Mouse (Mus musculus): ENCODE data around the gene Casp7. TPM values are rescaled to one million over a fixed set of nuclear protein-coding genes. Genes with fewer than 3 reads are reported as not detected.

The Casp7 gene
- polyA plus RNA-seq, 1 experiment from 2014 or later = 27.7 TPM

GRCm38 (mm10) chr19:56450892-56451291 lies 54.0 kb downstream of the Casp7 start:
- Histone ChIP-seq H3K9ac (no peak overlapping the region), H3K4me3 (no peak overlapping the region)
- ATAC-seq (ENCODE audit: extremely low read depth, insufficient number of reproducible peaks, low FRiP score, low TSS enrichment) = no peak

GRCm38 (mm10) chr19:56451867-56452266 lies 54.9 kb downstream of the Casp7 start:
- H3K27me3 ChIP-seq (replicated peaks) = peaks cover 6% of the 10 kb centered on the region; the same call in 1 of the 2 replicates
- no peak overlapping the region for H3K4me3 ChIP-seq
- no peak overlapping the region for H3K4me2 ChIP-seq
- 0 out of 2 replicates have a peak, but pooled peaks cover 3% of the 10 kb centered on the region for H3K9me3 ChIP-seq
- no peak overlapping the region for H3K9ac ChIP-seq
- H3K27ac ChIP-seq (replicated peaks) = no peak overlapping the region
- no peaks in the 10 kb centered on the region for H3K36me3 ChIP-seq
- no peaks in the 10 kb centered on the region for H3K4me1 ChIP-seq
- WGBS = 70% methylated on average over 4 of the region's 4 CpGs
- ATAC-seq (ENCODE audit: extremely low read depth, insufficient number of reproducible peaks, low FRiP score, low TSS enrichment) = no peak

More at GRCm38 (mm10) chr19:56450892-56451291, 54.0 kb downstream of the Casp7 start:
- Histone ChIP-seq H3K9me3 (0 out of 2 replicates have a peak, but pooled peaks cover 3% of the 10 kb centered on the region), H3K27ac (replicated peaks) (no peak overlapping the region), H3K4me1 (no peaks in the 10 kb centered on the region), H3K36me3 (no peaks in the 10 kb centered on the region), H3K27me3 (replicated peaks) (peaks cover 6% of the 10 kb centered on the region; the same call in 1 of the 2 replicates), H3K4me2 (no peak overlapping the region)
- 68% methylated on average over 5 of the region's 5 CpGs for WGBS

GRCm38 (mm10) chr19:56452421-56452820 lies 55.5 kb downstream of the Casp7 start:
- ATAC-seq (ENCODE audit: extremely low read depth, insufficient number of reproducible peaks, low FRiP score, low TSS enrichment) = no peak
- H3K27ac ChIP-seq (replicated peaks) = no peak overlapping the region
- 0 out of 2 replicates have a peak, but pooled peaks cover 3% of the 10 kb centered on the region for H3K9me3 ChIP-seq
- H3K9ac ChIP-seq = no peak overlapping the region
- no peak overlapping the region for H3K4me3 ChIP-seq
- peaks cover 6% of the 10 kb centered on the region; the same call in 1 of the 2 replicates for H3K27me3 ChIP-seq (replicated peaks)
- no peaks in the 10 kb centered on the region for H3K36me3 ChIP-seq
- H3K4me2 ChIP-seq = no peak overlapping the region
- 77% methylated on average over 2 of the region's 2 CpGs for WGBS
- H3K4me1 ChIP-seq = peaks cover 3% of the 10 kb centered on the region; the same call in 1 of the 2 replicates

GRCm38 (mm10) chr19:56454862-56455261 lies 57.9 kb downstream of the Casp7 start:
- H3K9ac ChIP-seq = no peak overlapping the region
- no peak for ATAC-seq (ENCODE audit: extremely low read depth, insufficient number of reproducible peaks, low FRiP score, low TSS enrichment)
- no peak overlapping the region for H3K4me3 ChIP-seq
- peaks cover 9% of the 10 kb centered on the region; the same call in 1 of the 2 replicates for H3K27me3 ChIP-seq (replicated peaks)
- H3K9me3 ChIP-seq = no peaks in the 10 kb centered on the region
- no peak overlapping the region for H3K27ac ChIP-seq (replicated peaks)
- H3K36me3 ChIP-seq = no peaks in the 10 kb centered on the region
- peaks cover 7% of the 10 kb centered on the region; the same call in 1 of the 2 replicates for H3K4me1 ChIP-seq
- no peak overlapping the region for H3K4me2 ChIP-seq
- WGBS = 36% methylated on average over 4 of the region's 4 CpGs

GRCm38 (mm10) chr19:56455369-56455768 lies 58.4 kb downstream of the Casp7 start:
- Histone ChIP-seq H3K4me3 (no peak overlapping the region), H3K9me3 (no peaks in the 10 kb centered on the region), H3K4me1 (peaks cover 7% of the 10 kb centered on the region; the same call in 1 of the 2 replicates), H3K4me2 (no peak overlapping the region), H3K27ac (replicated peaks) (no peak overlapping the region), H3K9ac (no peak overlapping the region), H3K36me3 (no peaks in the 10 kb centered on the region), H3K27me3 (replicated peaks) (peaks cover 9% of the 10 kb centered on the region; the same call in 1 of the 2 replicates)
- 49% methylated on average over 2 of the region's 2 CpGs for WGBS
- no peak for ATAC-seq (ENCODE audit: extremely low read depth, insufficient number of reproducible peaks, low FRiP score, low TSS enrichment)

- no peak overlapping the region for H3K4me3 ChIP-seq
- no peak overlapping the region for H3K27ac ChIP-seq (replicated peaks)
- H3K36me3 ChIP-seq = no peaks in the 10 kb centered on the region
- 75% methylated on average over 4 of the region's 4 CpGs for WGBS
- no peak overlapping the region for H3K9ac ChIP-seq
- no peak overlapping the region for H3K4me2 ChIP-seq
- no peaks in the 10 kb centered on the region for H3K9me3 ChIP-seq
- H3K27me3 ChIP-seq (replicated peaks) = peaks cover 9% of the 10 kb centered on the region; the same call in 1 of the 2 replicates
- no peak for ATAC-seq (ENCODE audit: extremely low read depth, insufficient number of reproducible peaks, low FRiP score, low TSS enrichment)
- H3K4me1 ChIP-seq = peaks cover 7% of the 10 kb centered on the region; the same call in 1 of the 2 replicates
Observed at GRCm38 (mm10) chr19:56457569-56457968, 60.6 kb downstream of the Casp7 start.

- Histone ChIP-seq H3K4me1 (peaks cover 7% of the 10 kb centered on the region; the same call in 1 of the 2 replicates), H3K9me3 (no peaks in the 10 kb centered on the region), H3K27me3 (replicated peaks) (0 out of 2 replicates have a peak, but pooled peaks cover 5% of the 10 kb centered on the region), H3K4me3 (no peak overlapping the region), H3K9ac (no peak overlapping the region), H3K4me2 (no peak overlapping the region), H3K27ac (replicated peaks) (no peak overlapping the region), H3K36me3 (no peaks in the 10 kb centered on the region)
- WGBS = 80% methylated on average over 10 of the region's 10 CpGs
- ATAC-seq (ENCODE audit: extremely low read depth, insufficient number of reproducible peaks, low FRiP score, low TSS enrichment) = no peak
Observed at GRCm38 (mm10) chr19:56459154-56460050, 62.5 kb downstream of the Casp7 start.

GRCm38 (mm10) chr19:56460241-56460640 lies 63.3 kb downstream of the Casp7 start:
- 84% methylated on average over 2 of the region's 2 CpGs for WGBS

GRCm38 (mm10) chr19:56461522-56462101 lies 64.7 kb downstream of the Casp7 start, which contains the start of gene Plekhs1:
Gene Plekhs1, plus strand, starts transcription at chr19:56461640.
- ATAC-seq (ENCODE audit: extremely low read depth, insufficient number of reproducible peaks, low FRiP score, low TSS enrichment) = no peak
- H3K27me3 ChIP-seq (replicated peaks) = 0 out of 2 replicates have a peak, but pooled peaks cover 3% of the 10 kb centered on the region
- H3K4me3 ChIP-seq = no peak within 1 kb of the TSS
- no peaks in the 10 kb centered on the region for H3K9me3 ChIP-seq
- H3K9ac ChIP-seq = no peak within 1 kb of the TSS
- H3K27ac ChIP-seq (replicated peaks) = no peak within 1 kb of the TSS
- no peaks in the 10 kb centered on the region for H3K36me3 ChIP-seq
- peaks cover 7% of the 10 kb centered on the region; the same call in 1 of the 2 replicates for H3K4me1 ChIP-seq
- H3K4me2 ChIP-seq = no peak within 1 kb of the TSS
- WGBS = 56% methylated on average over 10 of the region's 10 CpGs

More at GRCm38 (mm10) chr19:56460241-56460640, 63.3 kb downstream of the Casp7 start:
- ATAC-seq (ENCODE audit: extremely low read depth, insufficient number of reproducible peaks, low FRiP score, low TSS enrichment) = no peak
- Histone ChIP-seq H3K36me3 (no peaks in the 10 kb centered on the region), H3K4me2 (no peak overlapping the region), H3K9ac (no peak overlapping the region), H3K27ac (replicated peaks) (no peak overlapping the region), H3K27me3 (replicated peaks) (0 out of 2 replicates have a peak, but pooled peaks cover 3% of the 10 kb centered on the region), H3K4me3 (no peak overlapping the region), H3K9me3 (no peaks in the 10 kb centered on the region), H3K4me1 (peaks cover 7% of the 10 kb centered on the region; the same call in 1 of the 2 replicates)

GRCm38 (mm10) chr19:56462786-56463185 lies 65.9 kb downstream of the Casp7 start:
- H3K4me1 ChIP-seq = peaks cover under 1% of the 10 kb centered on the region; the same call in 1 of the 2 replicates
- no peaks in the 10 kb centered on the region for H3K36me3 ChIP-seq
- H3K4me2 ChIP-seq = no peak overlapping the region
- no peak for ATAC-seq (ENCODE audit: extremely low read depth, insufficient number of reproducible peaks, low FRiP score, low TSS enrichment)
- H3K27ac ChIP-seq (replicated peaks) = no peak overlapping the region
- H3K4me3 ChIP-seq = no peak overlapping the region
- no peak overlapping the region for H3K9ac ChIP-seq
- WGBS = 63% methylated on average over 4 of the region's 4 CpGs
- H3K9me3 ChIP-seq = no peaks in the 10 kb centered on the region
- 0 out of 2 replicates have a peak, but pooled peaks cover 3% of the 10 kb centered on the region for H3K27me3 ChIP-seq (replicated peaks)

- Histone ChIP-seq H3K27me3 (replicated peaks) (peaks cover 1% of the 10 kb centered on the region; the same call in 1 of the 2 replicates), H3K9ac (no peak overlapping the region), H3K4me1 (no peaks in the 10 kb centered on the region), H3K27ac (replicated peaks) (no peak overlapping the region), H3K36me3 (no peaks in the 10 kb centered on the region), H3K9me3 (no peaks in the 10 kb centered on the region), H3K4me3 (no peak overlapping the region), H3K4me2 (no peak overlapping the region)
- WGBS = 77% methylated on average over 8 of the region's 8 CpGs
- no peak for ATAC-seq (ENCODE audit: extremely low read depth, insufficient number of reproducible peaks, low FRiP score, low TSS enrichment)
Observed at GRCm38 (mm10) chr19:56466486-56466885, 69.6 kb downstream of the Casp7 start.
